24 mouse cellular contexts compared by ENCODE assay signal in the genomic region with DNA sequence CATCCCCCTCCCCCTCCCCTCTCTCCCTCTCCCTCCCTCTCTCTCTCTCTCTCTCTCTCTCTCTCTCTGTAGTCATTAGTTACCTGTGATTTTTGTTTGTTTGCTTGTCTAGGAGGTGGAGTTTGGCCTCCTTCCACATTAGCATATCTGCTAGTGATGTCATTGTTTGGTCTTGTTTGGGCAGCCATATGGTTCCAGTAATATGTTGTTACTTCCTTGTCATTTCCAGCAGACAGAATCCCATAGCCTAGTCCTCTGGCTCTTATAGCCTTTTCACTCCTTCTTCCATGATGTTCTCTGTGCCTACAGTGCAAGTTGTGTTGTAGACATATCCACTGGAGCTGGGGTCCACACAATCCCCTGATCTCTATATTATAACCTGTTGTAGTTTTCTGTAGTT. TPM values are rescaled to one million over a fixed set of nuclear protein-coding genes. Genes with fewer than 3 reads are reported as not detected.
A peak's percentile ranks its signal among the peaks of the same experiment; 100 is the strongest.
DNase-seq lines count a peak whose midpoint lies in the region; ATAC-seq and TF ChIP-seq lines count a peak whose summit lies in the region.
"Had no signal": no experiment of that assay in that cellular context is flagged by ENCODE, and none has a peak within 500 bp of the region (broad histone marks: within the 10 kb centered on the region; RNA-seq: fewer than 3 reads in every experiment).

No protein-coding gene starts in this region.

- no peak for TF ChIP-seq POLR2A in brain, embryonic 14.5 days (IDR thresholded peaks at IDR 0.05; ENCODE audit: borderline replicate concordance, extremely low read depth, insufficient read depth, insufficient read length, poor library complexity, severe bottlenecking)

- H3K27ac ChIP-seq in forebrain, embryonic 13.5 days: no peak overlapping the region
- no peak overlapping the region for H3K27ac ChIP-seq in forebrain, embryonic 10.5 days
- no peak overlapping the region for H3K27ac ChIP-seq in forebrain, embryonic 16.5 days (ENCODE audit: low read length)
- H3K27ac ChIP-seq: heart, adult 2 months; heart, embryonic 10.5 days; heart, embryonic 13.5 days; hindbrain, embryonic 15.5 days had no signal

- H3K27me3 ChIP-seq in forebrain, embryonic 13.5 days: no peaks in the 10 kb centered on the region
- H3K27me3 ChIP-seq in forebrain, embryonic 10.5 days (ENCODE audit: poor library complexity, severe bottlenecking): no peaks in the 10 kb centered on the region
- no peaks in the 10 kb centered on the region for H3K27me3 ChIP-seq in forebrain, embryonic 16.5 days (replicated peaks; ENCODE audit: control insufficient read depth, insufficient read depth, low read length)
- H3K27me3 ChIP-seq: heart, embryonic 13.5 days; hindbrain, embryonic 15.5 days had no signal

- H3K9me3 ChIP-seq in forebrain, embryonic 13.5 days (replicated peaks): no peaks in the 10 kb centered on the region
- no peaks in the 10 kb centered on the region for H3K9me3 ChIP-seq in forebrain, embryonic 10.5 days
- no peaks in the 10 kb centered on the region for H3K9me3 ChIP-seq in forebrain, embryonic 16.5 days (ENCODE audit: control insufficient read depth, low read length)
- H3K9me3 ChIP-seq: heart, embryonic 10.5 days; heart, embryonic 13.5 days; hindbrain, embryonic 15.5 days had no signal

- H3K4me2 ChIP-seq in forebrain, embryonic 13.5 days: no peak overlapping the region
- no peak overlapping the region for H3K4me2 ChIP-seq in forebrain, embryonic 16.5 days (ENCODE audit: low read length)
- H3K4me2 ChIP-seq: heart, embryonic 13.5 days; hindbrain, embryonic 15.5 days had no signal

- DNase-seq in forebrain, embryonic 10.5 days (ENCODE audit: extremely low spot score, low spot score): no peak
- DNase-seq in brain, embryonic 14.5 days (ENCODE audit: low read depth): peak; percentile 56
- no peak for DNase-seq in gastrocnemius, postnatal 25 days
- DNase-seq in layer of hippocampus, postnatal 10 days (ENCODE audit: low spot score in 2 of 2): no peak
- DNase-seq: adrenal gland, adult 8-10 months; adrenal gland, postnatal 25 days; cerebellum, adult 11 months; cerebellum, postnatal 10 days; gastrocnemius, postnatal 36 days; heart, adult 2 months; heart, postnatal 14 days; heart, postnatal 4 days; kidney, adult 2 months had no signal

- no peak for TF ChIP-seq CTCF in brain, embryonic 14.5 days (IDR thresholded peaks at IDR 0.05; ENCODE audit: borderline replicate concordance, extremely low read depth, insufficient read depth, insufficient read length)

- no peaks in the 10 kb centered on the region for H3K4me1 ChIP-seq in forebrain, embryonic 13.5 days
- 0 out of 2 replicates have a peak, but pooled peaks cover 4% of the 10 kb centered on the region for H3K4me1 ChIP-seq in forebrain, embryonic 10.5 days
- no peaks in the 10 kb centered on the region for H3K4me1 ChIP-seq in forebrain, embryonic 16.5 days (replicated peaks; ENCODE audit: control insufficient read depth, insufficient read depth, low read length)
- H3K4me1 ChIP-seq: heart, embryonic 10.5 days; heart, embryonic 13.5 days; hindbrain, embryonic 15.5 days had no signal

- H3K9ac ChIP-seq in forebrain, embryonic 13.5 days: no peak overlapping the region
- no peak overlapping the region for H3K9ac ChIP-seq in forebrain, embryonic 16.5 days (replicated peaks; ENCODE audit: low read depth, low read length)
- H3K9ac ChIP-seq: heart, embryonic 13.5 days; hindbrain, embryonic 15.5 days had no signal

- no peaks in the 10 kb centered on the region for H3K36me3 ChIP-seq in forebrain, embryonic 13.5 days (ENCODE audit: poor library complexity, severe bottlenecking)
- H3K36me3 ChIP-seq in forebrain, embryonic 10.5 days (replicated peaks): no peaks in the 10 kb centered on the region
- no peaks in the 10 kb centered on the region for H3K36me3 ChIP-seq in forebrain, embryonic 16.5 days (ENCODE audit: control insufficient read depth, insufficient read depth)
- H3K36me3 ChIP-seq: heart, embryonic 10.5 days; heart, embryonic 13.5 days; hindbrain, embryonic 15.5 days had no signal

- ATAC-seq in forebrain, embryonic 13.5 days: 0 out of 2 replicates have a peak, but pooled peaks have one; percentile 62
- ATAC-seq in forebrain, embryonic 16.5 days: peak; percentile 36; the same call in 1 of the 2 replicates
- ATAC-seq: activated CD4-positive, CD25-positive, alpha-beta regulatory T cell, adult 4 months; intestine, postnatal 0 days had no signal

- no peak overlapping the region for H3K4me3 ChIP-seq in forebrain, embryonic 13.5 days
- H3K4me3 ChIP-seq in forebrain, embryonic 10.5 days: no peak overlapping the region
- H3K4me3 ChIP-seq in forebrain, embryonic 16.5 days (replicated peaks; ENCODE audit: low read length): no peak overlapping the region
- H3K4me3 ChIP-seq: heart, adult 2 months; heart, embryonic 10.5 days; heart, embryonic 13.5 days; hindbrain, embryonic 15.5 days had no signal

RNA-seq across cellular contexts. Expression of gene Slc13a1, which starts 6.1 kb away (rescaled TPM):
- 0.10 and 0.11 TPM in 2 replicates for polyA plus RNA-seq in forebrain, embryonic 13.5 days (2015; fragmentation: Nextera tagmentation; extraction: Ambion mirVana)
- polyA plus RNA-seq in forebrain, embryonic 10.5 days (2016; fragmentation: Nextera tagmentation; extraction: Ambion mirVana): 0.05 and 0.20 TPM in 2 replicates
- 0.05 TPM in 1 of 2 replicates, not detected in the other for polyA plus RNA-seq in brain, embryonic 14.5 days (2012; rRNA removed)
- polyA plus RNA-seq in forebrain, embryonic 16.5 days (2015; fragmentation: Nextera tagmentation; extraction: Ambion mirVana): 0.13 TPM in 1 of 2 replicates, not detected in the other
- total RNA-seq in gastrocnemius, postnatal 25 days (2021): not detected
- total RNA-seq in layer of hippocampus, postnatal 10 days (2021): under 1 TPM; 0.22 to 0.94 TPM
- total RNA-seq: gastrocnemius, adult 8-10 months; granulocyte monocyte progenitor cell, adult 5-6 weeks; heart, adult 2 months; heart, postnatal 14 days had no signal
- polyA plus RNA-seq: activated CD4-positive, CD25-positive, alpha-beta regulatory T cell, adult 4 months; C2C12; embryonic facial prominence, embryonic 14.5 days; heart, adult 2 months; heart, embryonic 10.5 days had no signal
